Mouse (Mus musculus): ENCODE measurements at regions not wholly inside any gene's neighbourhood (a gene's known extent, or its start where the extent isn't known, plus 50 kb on each side); places are given as distances from the start of the nearest gene placed in this dataset.

GRCm38 (mm10) chr1:71472691-71473090, 58.0 kb upstream of the Abca12 start:
- no peak for DNase-seq

GRCm38 (mm10) chr1:71483149-71483548, 68.4 kb upstream of the Abca12 start:
- DNase-seq, result no peak

- DNase-seq, result no peak
Measured at GRCm38 (mm10) chr1:71494576-71494975, 62.4 kb upstream of the Atic start.

DNA sequence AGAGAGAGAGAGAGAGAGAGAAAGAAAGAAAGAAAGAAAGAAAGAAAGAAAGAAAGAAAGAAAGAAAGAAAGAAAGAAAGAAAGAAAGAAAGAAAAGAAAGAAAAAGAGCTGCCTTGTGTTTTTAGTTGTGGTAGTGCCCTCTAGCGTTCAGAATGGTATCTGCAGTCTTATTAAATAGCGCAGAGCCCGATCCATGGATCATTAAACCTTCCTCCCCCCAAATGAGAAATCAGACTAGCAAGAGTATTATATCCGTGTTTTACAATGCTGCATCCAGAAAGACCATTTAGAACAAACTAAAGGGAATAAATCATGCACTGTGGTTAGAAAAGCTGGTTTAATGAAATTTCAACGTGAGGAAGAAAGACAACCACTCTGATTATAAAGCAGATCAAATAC, 51.1 kb upstream of the Atic start:
- peak; percentile 12 for DNase-seq

GRCm38 (mm10) chr1:71506534-71506933, 50.4 kb upstream of the Atic start:
- DNase-seq, result no peak

Data from kidney, postnatal 10 days (tissue).